Mouse (Mus musculus): Measurements from ENCODE around the gene Slc25a34. TPM values are rescaled to one million over a fixed set of nuclear protein-coding genes. Genes with fewer than 3 reads are reported as not detected.

The Slc25a34 gene
- polyA plus RNA-seq, 1 experiment: 0.12 TPM

- Histone ChIP-seq H3ac (ENCODE audit: control insufficient read depth, insufficient read length) (no peak overlapping the region), H3K4me3 (no peak overlapping the region), H3K79me2 (ENCODE audit: control insufficient read depth, insufficient read depth) (peaks cover 13% of the 10 kb centered on the region), H3K4me2 (ENCODE audit: low read depth) (no peak overlapping the region), H3K36me3 (ENCODE audit: control insufficient read depth, insufficient read depth) (peaks cover 4% of the 10 kb centered on the region), H3K27me3 (ENCODE audit: control insufficient read depth, insufficient read depth, insufficient read length) (no peaks in the 10 kb centered on the region)
- TF ChIP-seq MYOD1 (IDR thresholded peaks at IDR 0.05; ENCODE audit: control insufficient read depth in 1 of 3, insufficient read length in 2 of 3, low read depth in 2 of 3): no peak
- TF ChIP-seq MYOG (IDR thresholded peaks at IDR 0.05; ENCODE audit: control insufficient read depth in 1 of 3, insufficient read depth in 1 of 3, insufficient read length in 2 of 3, low read depth in 2 of 3): no peak
- no peak for TF ChIP-seq CEBPB (IDR thresholded peaks at IDR 0.05; ENCODE audit: insufficient read depth, poor library complexity, severe bottlenecking)
- TF ChIP-seq TCF12 (IDR thresholded peaks at IDR 0.05; ENCODE audit: insufficient read depth, poor library complexity, severe bottlenecking): no peak
- no peak for TF ChIP-seq POLR2AphosphoS2 (IDR thresholded peaks at IDR 0.05; ENCODE audit: insufficient read length, low read depth)
- TF ChIP-seq E2F4 (IDR thresholded peaks at IDR 0.05; ENCODE audit: insufficient read depth): no peak
- TF ChIP-seq USF1 (IDR thresholded peaks at IDR 0.05; ENCODE audit: low read depth): no peak
- TF ChIP-seq POLR2A (IDR thresholded peaks at IDR 0.05; ENCODE audit: insufficient read length, low read depth): no peak
- no peak for TF ChIP-seq REST (IDR thresholded peaks at IDR 0.05; ENCODE audit: insufficient read depth, insufficient read length)
- TF ChIP-seq TCF3 (IDR thresholded peaks at IDR 0.05; ENCODE audit: insufficient read length, low read depth): no peak
- TF ChIP-seq MAX (IDR thresholded peaks at IDR 0.05; ENCODE audit: low read depth): no peak
- TF ChIP-seq SRF (IDR thresholded peaks at IDR 0.05; ENCODE audit: control insufficient read depth, insufficient read length, low read depth): no peak
Measured at GRCm38 (mm10) chr4:141595605-141596268, 27.9 kb downstream of the Slc25a34 start.

- H3K79me2 ChIP-seq (ENCODE audit: control insufficient read depth, insufficient read depth): peaks cover 13% of the 10 kb centered on the region
- H3K36me3 ChIP-seq (ENCODE audit: control insufficient read depth, insufficient read depth): peaks cover 4% of the 10 kb centered on the region
- no peak overlapping the region for H3K4me2 ChIP-seq (ENCODE audit: low read depth)
- no peaks in the 10 kb centered on the region for H3K27me3 ChIP-seq (ENCODE audit: control insufficient read depth, insufficient read depth, insufficient read length)
- no peak overlapping the region for H3K4me3 ChIP-seq
- H3ac ChIP-seq (ENCODE audit: control insufficient read depth, insufficient read length): no peak overlapping the region
- TF ChIP-seq E2F4 (IDR thresholded peaks at IDR 0.05; ENCODE audit: insufficient read depth): no peak
- TF ChIP-seq CEBPB (IDR thresholded peaks at IDR 0.05; ENCODE audit: insufficient read depth, poor library complexity, severe bottlenecking): no peak
- TF ChIP-seq REST (IDR thresholded peaks at IDR 0.05; ENCODE audit: insufficient read depth, insufficient read length): no peak
- TF ChIP-seq MAX (IDR thresholded peaks at IDR 0.05; ENCODE audit: low read depth): no peak
- TF ChIP-seq TCF12 (IDR thresholded peaks at IDR 0.05; ENCODE audit: insufficient read depth, poor library complexity, severe bottlenecking): no peak
- TF ChIP-seq USF1 (IDR thresholded peaks at IDR 0.05; ENCODE audit: low read depth): no peak
- TF ChIP-seq POLR2A (IDR thresholded peaks at IDR 0.05; ENCODE audit: insufficient read length, low read depth): no peak
- TF ChIP-seq MYOD1 (IDR thresholded peaks at IDR 0.05; ENCODE audit: control insufficient read depth in 1 of 3, insufficient read length in 2 of 3, low read depth in 2 of 3): no peak
- no peak for TF ChIP-seq MYOG (IDR thresholded peaks at IDR 0.05; ENCODE audit: control insufficient read depth in 1 of 3, insufficient read depth in 1 of 3, insufficient read length in 2 of 3, low read depth in 2 of 3)
- TF ChIP-seq POLR2AphosphoS2 (IDR thresholded peaks at IDR 0.05; ENCODE audit: insufficient read length, low read depth): no peak
- TF ChIP-seq TCF3 (IDR thresholded peaks at IDR 0.05; ENCODE audit: insufficient read length, low read depth): no peak
- TF ChIP-seq SRF (IDR thresholded peaks at IDR 0.05; ENCODE audit: control insufficient read depth, insufficient read length, low read depth): no peak
Measured at GRCm38 (mm10) chr4:141595138-141595537, 28.5 kb downstream of the Slc25a34 start.

GRCm38 (mm10) chr4:141591547-141591946 is 32.1 kb downstream of the Slc25a34 start:
- no peak overlapping the region for H3ac ChIP-seq (ENCODE audit: control insufficient read depth, insufficient read length)
- TF ChIP-seq SRF (IDR thresholded peaks at IDR 0.05; ENCODE audit: control insufficient read depth, insufficient read length, low read depth): no peak
- TF ChIP-seq MYOG (IDR thresholded peaks at IDR 0.05; ENCODE audit: control insufficient read depth in 1 of 3, insufficient read depth in 1 of 3, insufficient read length in 2 of 3, low read depth in 2 of 3): no peak
- TF ChIP-seq POLR2A (IDR thresholded peaks at IDR 0.05; ENCODE audit: insufficient read length, low read depth): no peak
- TF ChIP-seq TCF3 (IDR thresholded peaks at IDR 0.05; ENCODE audit: insufficient read length, low read depth): no peak
- TF ChIP-seq MAX (IDR thresholded peaks at IDR 0.05; ENCODE audit: low read depth): no peak
- no peak for TF ChIP-seq E2F4 (IDR thresholded peaks at IDR 0.05; ENCODE audit: insufficient read depth)
- no peak for TF ChIP-seq MYOD1 (IDR thresholded peaks at IDR 0.05; ENCODE audit: control insufficient read depth in 1 of 3, insufficient read length in 2 of 3, low read depth in 2 of 3)
- no peak for TF ChIP-seq REST (IDR thresholded peaks at IDR 0.05; ENCODE audit: insufficient read depth, insufficient read length)
- TF ChIP-seq TCF12 (IDR thresholded peaks at IDR 0.05; ENCODE audit: insufficient read depth, poor library complexity, severe bottlenecking): no peak
- TF ChIP-seq CEBPB (IDR thresholded peaks at IDR 0.05; ENCODE audit: insufficient read depth, poor library complexity, severe bottlenecking): no peak
- no peak for TF ChIP-seq POLR2AphosphoS2 (IDR thresholded peaks at IDR 0.05; ENCODE audit: insufficient read length, low read depth)
- no peak for TF ChIP-seq USF1 (IDR thresholded peaks at IDR 0.05; ENCODE audit: low read depth)

GRCm38 (mm10) chr4:141583919-141584318 is 39.7 kb downstream of the Slc25a34 start:
- no peaks in the 10 kb centered on the region for H3K27me3 ChIP-seq (ENCODE audit: control insufficient read depth, insufficient read depth, insufficient read length)
- H3K36me3 ChIP-seq (ENCODE audit: control insufficient read depth, insufficient read depth): no peaks in the 10 kb centered on the region
- no peak overlapping the region for H3ac ChIP-seq (ENCODE audit: control insufficient read depth, insufficient read length)
- H3K4me3 ChIP-seq: no peak overlapping the region
- H3K4me2 ChIP-seq (ENCODE audit: low read depth): no peak overlapping the region
- TF ChIP-seq E2F4 (IDR thresholded peaks at IDR 0.05; ENCODE audit: insufficient read depth) (no peak), TCF12 (IDR thresholded peaks at IDR 0.05; ENCODE audit: insufficient read depth, poor library complexity, severe bottlenecking) (no peak), POLR2A (IDR thresholded peaks at IDR 0.05; ENCODE audit: insufficient read length, low read depth) (no peak), MYOD1 (IDR thresholded peaks at IDR 0.05; ENCODE audit: control insufficient read depth in 1 of 3, insufficient read length in 2 of 3, low read depth in 2 of 3) (no peak), MAX (IDR thresholded peaks at IDR 0.05; ENCODE audit: low read depth) (no peak), SRF (IDR thresholded peaks at IDR 0.05; ENCODE audit: control insufficient read depth, insufficient read length, low read depth) (no peak), TCF3 (IDR thresholded peaks at IDR 0.05; ENCODE audit: insufficient read length, low read depth) (no peak), MYOG (IDR thresholded peaks at IDR 0.05; ENCODE audit: control insufficient read depth in 1 of 3, insufficient read depth in 1 of 3, insufficient read length in 2 of 3, low read depth in 2 of 3) (no peak), CEBPB (IDR thresholded peaks at IDR 0.05; ENCODE audit: insufficient read depth, poor library complexity, severe bottlenecking) (no peak), POLR2AphosphoS2 (IDR thresholded peaks at IDR 0.05; ENCODE audit: insufficient read length, low read depth) (no peak), REST (IDR thresholded peaks at IDR 0.05; ENCODE audit: insufficient read depth, insufficient read length) (no peak), USF1 (IDR thresholded peaks at IDR 0.05; ENCODE audit: low read depth) (no peak)
- no peaks in the 10 kb centered on the region for H3K79me2 ChIP-seq (ENCODE audit: control insufficient read depth, insufficient read depth)

More at GRCm38 (mm10) chr4:141591547-141591946, 32.1 kb downstream of the Slc25a34 start:
- H3K4me3 ChIP-seq: no peak overlapping the region
- no peaks in the 10 kb centered on the region for H3K27me3 ChIP-seq (ENCODE audit: control insufficient read depth, insufficient read depth, insufficient read length)
- no peak overlapping the region for H3K4me2 ChIP-seq (ENCODE audit: low read depth)
- H3K79me2 ChIP-seq (ENCODE audit: control insufficient read depth, insufficient read depth): no peaks in the 10 kb centered on the region
- H3K36me3 ChIP-seq (ENCODE audit: control insufficient read depth, insufficient read depth): peaks cover 4% of the 10 kb centered on the region

Data from myocyte (in vitro differentiated cells).